Mouse (Mus musculus): Measurements from ENCODE around the gene Slc2a13.

Slc2a13 gene

DNA sequence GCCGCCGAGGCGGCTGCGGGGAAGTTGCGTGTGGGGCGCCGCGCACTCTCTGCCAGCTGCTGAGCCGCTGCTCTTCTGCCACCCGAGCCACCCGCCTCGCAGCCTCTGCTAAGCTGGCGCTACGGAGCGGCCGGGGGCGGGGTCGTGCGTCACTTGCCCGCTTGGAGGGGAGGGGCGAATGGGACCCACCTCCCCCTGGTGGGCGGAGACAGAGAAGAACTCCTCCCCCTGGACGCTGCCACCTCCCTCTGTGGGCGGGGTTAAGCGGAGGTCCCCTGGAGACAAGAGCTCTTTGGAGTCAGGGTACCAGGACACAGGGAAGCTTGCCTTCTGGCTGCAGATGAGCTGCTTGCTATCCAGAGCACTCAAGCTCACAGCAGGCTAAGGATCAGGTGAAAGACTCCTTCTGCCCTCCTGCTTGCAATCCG lies at the start of gene Slc2a13:
Slc2a13 (minus strand) TSS at position 151 of the 428 bp plus-strand sequence.
- DNase-seq, result peak; percentile 91 to 92

DNA sequence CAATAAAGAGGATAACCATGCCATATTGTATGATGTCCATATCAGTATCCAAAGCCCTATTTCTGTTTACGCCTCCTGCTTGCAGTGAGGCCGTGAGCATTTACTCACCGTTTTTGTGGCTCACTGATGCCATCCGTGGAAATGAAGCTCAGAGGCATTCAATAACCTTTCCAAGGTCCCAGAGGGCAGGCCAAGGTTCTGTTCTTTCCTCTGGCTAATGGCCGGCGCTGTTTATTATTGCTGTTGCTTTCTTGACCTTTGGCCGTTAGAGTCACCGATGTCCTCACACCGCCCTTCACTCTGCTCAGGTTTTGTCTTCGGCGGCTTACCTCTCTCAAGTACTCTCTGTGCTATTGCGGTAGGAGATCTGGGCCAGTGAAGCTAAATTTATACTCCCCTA lies 43.0 kb upstream of the Slc2a13 start:
- no peak for DNase-seq

DNA sequence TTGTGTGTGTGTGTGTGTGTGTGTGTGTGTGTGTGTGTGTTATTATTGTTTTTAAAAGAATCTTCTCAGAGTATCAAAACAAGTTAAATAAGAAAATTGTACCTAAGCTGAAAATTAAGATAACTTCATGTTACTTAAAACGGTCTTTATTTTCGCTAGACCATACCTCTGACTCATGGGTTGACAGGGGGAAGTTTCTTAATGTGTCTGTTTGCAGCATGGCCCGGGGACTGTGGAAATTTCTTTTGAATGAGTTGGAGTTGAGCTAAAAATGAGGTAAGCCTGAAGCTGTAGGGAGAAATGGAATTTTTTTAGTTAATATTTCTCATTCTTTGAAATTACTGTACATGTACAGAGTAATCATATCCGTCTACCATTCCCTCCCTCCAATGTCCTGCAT lies 42.5 kb upstream of the Slc2a13 start:
- no peak for DNase-seq

DNA sequence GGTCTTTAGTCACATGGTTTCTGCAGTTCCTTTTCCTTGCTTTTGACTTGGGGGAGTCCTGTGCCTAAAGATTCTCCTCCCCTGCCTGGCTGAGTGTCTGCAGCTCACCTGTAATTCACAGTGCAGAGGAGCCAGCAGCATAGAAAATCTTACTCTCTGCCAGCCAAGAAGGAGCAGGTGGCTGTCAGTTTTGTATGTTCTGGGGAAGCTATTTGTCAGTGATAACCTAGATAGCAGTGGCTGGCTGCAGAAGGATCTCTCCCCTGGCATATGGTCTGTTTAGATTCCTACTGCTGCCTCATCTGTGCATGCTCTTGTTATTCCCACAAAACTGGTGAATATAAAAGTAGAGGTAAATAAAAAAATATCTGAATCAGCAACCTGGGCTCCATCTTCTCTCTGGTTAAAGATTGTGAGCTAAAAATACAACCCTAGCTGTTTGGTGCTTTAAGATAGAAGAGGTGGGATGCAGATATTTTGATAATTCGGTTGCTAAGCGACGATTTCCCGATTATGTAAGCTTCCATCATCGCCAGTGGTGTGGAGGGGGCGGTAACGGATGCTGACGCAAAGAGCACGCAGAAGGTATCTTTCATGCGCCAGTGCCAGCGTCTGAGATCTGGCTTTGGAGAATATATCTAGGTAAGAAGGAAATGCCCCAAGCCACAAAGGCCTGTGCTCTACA lies 41.1 kb upstream of the Slc2a13 start:
- peak; percentile 78 to 79 for DNase-seq

DNA sequence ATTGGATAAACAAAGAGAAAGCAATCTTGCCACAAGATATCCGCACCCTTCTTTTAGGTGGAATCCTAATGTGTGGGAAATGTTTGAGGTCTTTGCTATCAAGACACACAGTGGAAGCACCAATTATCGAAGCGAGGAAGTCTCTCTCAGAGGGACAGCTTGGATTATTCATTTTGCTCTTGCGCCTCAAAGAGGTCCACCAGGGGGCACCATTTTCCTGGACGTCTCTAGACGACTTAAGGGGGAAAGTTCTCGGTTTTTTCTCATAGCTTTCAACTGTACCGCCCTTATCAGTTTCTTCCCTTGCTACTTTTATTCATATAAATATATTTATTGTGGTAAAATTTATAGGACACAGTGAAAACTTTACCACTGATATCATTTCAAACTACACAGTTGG lies 36.7 kb upstream of the Slc2a13 start:
- DNase-seq, result peak; percentile 85 to 93

DNA sequence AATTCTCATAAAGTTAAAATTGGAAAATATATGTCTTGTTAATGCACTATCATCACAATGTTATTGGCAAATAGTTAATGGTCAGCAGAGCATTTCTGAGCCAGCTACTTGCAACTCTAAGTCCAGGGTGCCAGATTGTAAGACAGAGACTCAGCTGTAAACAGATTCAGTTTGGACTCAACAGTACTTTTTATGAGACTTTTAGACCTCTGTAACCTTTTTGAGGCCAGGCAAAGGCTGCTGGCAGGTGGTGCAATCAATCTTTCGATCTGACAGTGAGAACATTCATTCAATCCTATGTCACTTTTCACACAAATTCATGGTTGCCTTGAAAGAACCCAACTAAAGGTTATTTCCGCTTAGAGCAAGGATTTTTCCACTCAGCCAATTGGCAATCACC lies 35.8 kb upstream of the Slc2a13 start:
- no peak for DNase-seq

DNA sequence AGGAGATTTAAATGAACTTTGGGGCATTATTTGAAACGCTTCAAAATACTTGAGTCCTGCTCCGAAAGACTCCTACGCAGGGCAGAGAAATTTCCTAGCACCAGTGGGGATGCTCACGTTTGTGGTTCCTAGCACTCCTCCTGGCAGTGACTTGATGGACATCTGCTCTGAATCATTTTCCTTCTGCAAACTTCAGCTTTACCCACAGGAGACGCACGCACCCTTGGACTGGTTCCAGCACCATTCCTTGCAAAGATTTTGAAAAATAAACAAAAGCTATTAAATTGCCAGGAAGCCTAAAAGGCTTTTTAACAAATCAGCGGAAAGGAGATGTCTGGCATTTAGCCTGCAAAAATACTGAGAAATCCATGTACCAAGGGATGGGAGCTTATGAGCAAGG lies 28.1 kb upstream of the Slc2a13 start:
- DNase-seq, result no peak

DNA sequence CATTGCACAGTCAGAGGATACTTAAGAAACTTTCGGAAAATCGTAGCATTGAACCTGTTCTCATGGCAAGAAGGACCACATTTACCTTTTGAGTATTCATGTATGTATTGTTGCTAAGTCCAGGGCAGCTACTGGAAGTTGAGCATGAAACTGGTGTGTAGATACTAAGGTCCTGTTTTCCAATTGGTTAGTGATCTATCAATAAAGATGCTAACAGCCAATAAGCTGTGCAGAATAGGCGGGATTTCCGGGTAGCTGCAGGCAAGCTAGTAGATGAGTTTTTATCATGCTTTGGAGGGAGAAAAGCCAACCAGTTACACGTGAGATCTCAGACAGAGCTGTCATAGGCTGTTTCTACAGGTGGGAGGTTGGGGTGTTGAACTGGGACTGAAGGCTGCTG lies 24.2 kb upstream of the Slc2a13 start:
- DNase-seq, result no peak

DNA sequence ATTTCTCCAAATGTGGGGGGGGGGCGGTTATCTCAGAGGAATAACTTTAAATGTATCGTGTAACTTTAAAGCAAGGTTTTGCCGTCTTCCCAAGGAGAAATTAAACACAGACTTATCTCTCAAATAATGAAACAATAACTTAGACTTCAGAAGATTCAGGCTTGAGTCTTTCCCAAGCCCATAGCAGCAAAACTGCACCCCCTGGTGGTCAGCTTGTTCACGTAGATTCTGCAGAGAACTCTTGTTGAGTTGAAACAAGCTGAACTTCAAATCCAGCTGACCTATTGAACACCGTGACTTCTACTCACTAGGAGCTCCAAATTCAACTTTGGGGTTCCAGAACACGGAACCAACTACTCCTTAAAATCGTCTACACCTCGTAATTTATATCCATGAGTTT lies 1.4 kb upstream of the Slc2a13 start:
- DNase-seq, result peak; percentile 93 to 95

DNA sequence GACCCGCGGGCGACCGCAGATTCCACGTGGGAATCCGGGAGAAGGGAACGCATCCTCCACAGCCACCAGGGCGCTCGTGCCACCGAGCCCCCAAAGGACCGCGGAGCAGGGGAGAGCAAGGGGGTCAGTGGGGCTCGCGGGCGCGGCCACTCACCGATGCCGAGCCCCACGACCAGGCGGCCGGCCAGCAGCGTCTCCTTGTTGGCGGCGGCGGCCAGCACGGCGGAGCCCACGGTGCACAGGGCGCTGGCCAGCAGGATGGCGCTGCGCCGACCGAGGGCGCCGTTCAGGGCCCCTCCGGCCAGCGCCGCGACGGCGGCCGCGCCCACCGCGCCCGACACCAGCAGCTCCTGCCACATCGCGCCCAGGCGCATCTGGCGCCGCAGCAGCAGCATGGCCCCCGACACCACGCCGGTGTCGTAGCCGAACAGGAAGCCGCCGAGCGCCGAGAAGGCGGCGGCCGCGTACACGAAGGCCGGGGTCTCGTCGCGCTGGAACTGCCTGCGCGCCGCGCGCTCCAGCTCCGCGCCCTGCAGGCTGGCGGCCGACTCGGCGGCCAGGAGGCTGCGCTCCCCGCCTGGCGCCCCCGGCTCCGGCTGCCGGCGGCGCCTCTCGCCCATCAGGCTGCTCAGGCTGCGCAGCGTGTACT lies 516 bp downstream of the Slc2a13 start:
- DNase-seq, result peak; percentile 62 to 70

DNA sequence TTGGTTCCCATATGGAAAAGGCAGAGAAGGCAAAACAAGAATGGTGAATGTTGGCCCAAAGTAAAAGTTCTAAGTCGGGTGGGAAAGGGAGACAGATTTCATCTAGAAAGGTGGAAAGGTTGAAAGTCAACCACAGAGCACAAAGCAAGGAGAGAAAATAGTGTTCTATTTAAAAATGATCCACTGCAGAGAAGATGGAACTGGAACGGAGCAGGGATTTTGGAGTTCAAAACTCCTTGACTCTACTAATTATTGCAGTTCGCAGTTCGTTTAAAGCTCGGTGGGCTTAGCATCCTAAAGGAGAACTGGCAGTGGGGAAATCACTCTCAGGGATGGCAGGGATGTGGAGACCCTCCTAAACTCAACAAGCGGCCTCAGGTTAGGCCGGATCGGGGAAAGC lies 1.1 kb downstream of the Slc2a13 start:
- DNase-seq, result no peak

DNA sequence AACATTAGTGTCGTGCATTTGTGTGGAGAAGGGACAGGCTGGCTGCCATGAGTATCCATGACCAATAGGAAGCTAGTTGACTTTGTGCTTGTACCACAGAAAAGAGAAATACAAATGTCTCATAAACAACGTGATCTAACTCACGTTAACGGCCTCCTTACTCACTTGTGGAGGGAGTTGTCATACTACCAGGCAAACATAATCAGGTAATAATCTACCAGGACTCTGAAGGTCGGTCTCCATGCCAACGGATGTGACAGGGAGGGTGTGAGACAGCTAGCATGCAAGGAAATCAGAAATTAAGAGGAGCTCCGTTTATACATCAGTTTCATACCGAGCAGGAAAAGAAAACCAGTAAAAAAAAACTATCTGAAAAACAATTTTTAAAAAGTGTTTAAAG lies 6.3 kb downstream of the Slc2a13 start:
- no peak for DNase-seq

DNA sequence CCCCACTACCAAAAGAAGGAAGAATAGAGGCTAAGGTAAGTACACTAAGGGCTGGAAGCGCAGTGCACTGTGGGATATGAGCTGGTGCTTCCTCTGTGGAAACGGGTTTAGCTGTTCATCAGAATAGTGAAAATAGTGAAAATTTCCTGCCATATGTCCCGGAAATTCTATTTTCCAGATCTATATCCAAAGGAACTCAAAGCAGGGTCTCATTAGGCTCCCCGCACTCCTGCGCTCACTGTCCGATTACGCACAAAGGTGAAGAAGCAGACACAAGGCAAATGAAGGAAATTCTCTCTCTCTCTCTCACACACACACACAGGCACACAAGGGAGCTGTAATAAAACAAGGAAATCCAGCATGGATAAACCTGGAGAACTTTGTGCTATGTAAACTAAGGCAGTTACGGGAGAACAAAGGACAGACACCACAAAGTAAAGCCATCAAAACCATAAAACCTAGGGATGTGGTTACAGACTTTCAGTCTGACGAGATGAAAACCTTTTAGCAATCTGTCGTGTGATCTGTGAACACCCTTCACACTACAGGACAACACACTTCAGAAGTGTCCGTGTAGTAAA lies 7.9 kb downstream of the Slc2a13 start:
- DNase-seq, result no peak

DNA sequence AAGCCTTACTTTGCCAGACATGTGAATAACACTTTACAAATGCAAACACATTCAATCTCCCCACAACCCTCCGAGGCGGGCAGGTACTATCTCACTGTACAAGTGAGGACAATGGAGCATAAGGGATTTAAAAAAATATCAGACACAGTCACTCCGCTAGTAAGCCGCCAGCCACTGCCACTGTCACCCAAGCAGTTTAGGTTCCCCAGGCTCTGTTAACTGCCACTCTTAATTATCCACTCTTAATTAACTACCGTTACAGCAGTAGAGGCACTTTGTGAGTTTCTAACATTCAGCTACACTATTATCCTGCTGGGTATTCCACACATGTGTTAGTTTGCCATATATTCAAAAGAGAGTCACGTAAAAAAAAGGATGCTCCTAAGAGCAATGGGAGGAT lies 11.3 kb downstream of the Slc2a13 start:
- DNase-seq, result no peak

DNA sequence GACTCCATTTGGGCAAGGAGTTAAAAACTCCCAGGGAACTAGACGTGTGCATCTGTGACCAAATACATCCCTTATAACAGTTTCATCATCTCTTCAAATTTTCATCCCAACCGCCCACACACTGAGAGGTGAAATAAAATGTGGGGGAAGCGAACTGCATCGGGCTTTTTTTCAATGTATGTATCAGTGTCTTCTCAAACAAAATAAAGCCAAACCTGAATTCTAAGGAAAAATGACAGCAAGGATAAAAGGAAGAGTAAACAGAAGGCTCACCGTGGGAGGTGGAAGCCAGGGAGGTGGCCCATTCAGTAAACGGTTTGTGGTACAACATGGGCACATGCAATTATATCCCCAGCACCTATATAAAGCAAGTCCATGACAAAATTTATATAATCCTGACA lies 17.7 kb downstream of the Slc2a13 start:
- DNase-seq, result peak; percentile 21 to 39

DNA sequence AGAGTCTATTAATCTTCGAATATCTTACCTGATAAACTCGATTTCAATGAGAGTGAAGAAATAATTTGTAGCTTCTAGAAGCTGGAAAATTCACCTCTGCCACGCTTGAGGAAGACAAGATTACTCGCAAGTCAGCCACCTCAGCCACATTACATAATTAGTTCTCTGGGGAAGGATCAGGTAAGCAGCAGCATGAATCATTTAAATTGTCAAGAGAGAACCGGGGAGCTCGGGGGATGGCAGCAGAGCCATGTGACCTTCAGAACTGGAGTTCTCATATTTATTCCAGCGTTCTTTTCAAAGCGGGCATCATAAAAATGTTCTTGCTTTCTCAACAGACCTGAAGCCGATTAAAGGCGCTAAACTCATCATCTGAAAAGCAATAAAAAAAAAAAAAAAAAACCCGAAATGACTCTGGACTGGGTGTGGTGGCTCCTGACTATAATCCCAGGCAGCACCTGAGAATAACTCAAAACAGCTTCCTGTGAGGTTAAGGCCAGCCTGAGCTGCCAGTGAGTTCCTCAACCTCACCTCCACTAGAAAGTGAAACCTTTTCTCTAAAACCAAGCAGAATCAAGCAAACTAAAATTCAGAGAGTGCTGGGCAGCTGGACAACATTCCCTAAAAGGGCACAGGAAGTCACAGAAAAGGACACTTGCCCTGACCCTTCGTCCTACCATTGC lies 24.3 kb downstream of the Slc2a13 start:
- DNase-seq, result no peak

DNA sequence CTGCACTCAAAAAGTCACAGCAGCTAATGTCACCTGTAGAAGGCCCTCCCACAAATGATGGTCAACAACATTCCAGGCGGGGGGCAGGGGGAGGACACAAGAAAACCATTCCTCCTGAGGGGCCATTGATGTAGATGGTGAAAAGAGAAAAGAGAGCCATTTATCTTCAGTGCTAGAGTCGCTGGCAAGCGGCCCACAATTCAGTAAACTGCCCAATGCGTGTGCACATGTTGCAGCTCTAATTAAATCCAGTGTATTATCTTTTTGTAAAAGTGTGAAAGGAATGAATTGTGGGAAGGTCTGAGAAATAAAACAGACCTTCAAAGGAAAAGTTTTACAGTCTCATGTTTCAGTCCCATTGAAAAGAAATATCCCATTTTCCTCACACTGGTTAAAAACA lies 28.5 kb downstream of the Slc2a13 start:
- no peak for DNase-seq

DNA sequence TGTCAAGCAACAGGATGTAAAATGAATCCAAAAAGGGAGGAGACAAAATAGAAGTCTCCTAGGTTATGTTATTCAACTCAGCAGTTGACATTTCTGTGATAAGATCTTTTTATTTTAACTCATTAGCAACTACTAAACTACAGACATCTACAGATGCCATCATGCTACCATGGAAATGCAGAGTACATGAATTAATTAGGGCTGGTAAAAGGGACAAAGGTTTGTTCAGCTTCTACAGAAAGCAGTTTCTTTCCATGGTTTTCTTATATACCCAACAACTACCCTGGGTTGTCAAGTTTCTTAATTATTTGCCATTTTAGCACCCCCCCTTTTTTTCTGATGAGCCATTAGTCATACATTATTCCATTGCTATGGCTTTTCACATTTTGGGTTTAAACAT lies 34.6 kb downstream of the Slc2a13 start:
- DNase-seq, result no peak

DNA sequence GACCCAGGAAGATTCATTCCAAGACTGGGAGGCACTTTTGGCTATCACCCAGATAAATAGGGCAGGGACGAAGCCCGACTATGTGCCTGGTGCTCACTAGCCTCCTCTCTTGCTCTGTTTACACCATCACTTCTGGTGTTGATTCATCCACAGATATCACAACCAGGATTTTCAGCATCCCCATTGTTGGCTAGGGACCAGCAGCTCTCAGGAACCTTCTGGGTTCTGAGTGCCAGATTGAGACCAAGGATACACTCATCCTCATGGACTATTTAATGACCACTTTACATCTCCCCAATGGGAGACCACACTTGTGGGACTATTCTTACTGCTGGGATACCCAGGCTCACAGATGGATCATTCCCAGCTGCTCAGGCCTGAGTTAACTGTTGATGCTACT lies 46.2 kb downstream of the Slc2a13 start:
- DNase-seq, result peak; percentile 43 to 46

DNA sequence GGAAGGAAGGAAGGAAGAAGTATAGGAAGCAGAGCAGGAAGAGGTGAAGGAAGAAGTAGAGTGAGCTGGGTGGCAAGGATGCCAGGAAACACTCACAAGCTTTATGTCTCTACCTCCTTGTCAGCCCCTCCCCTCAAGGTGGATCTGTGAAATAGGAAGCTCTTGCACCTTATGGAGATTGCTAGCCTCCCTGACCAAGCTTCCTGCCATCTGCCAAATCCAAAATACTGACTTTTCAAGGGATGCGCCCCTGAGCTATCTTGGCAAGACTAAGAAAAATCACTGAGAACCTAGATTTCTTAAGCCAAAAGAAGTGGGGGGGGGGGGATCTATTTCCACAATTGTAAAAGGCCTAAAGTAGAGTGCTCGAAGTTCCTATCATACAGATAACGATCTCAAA lies 46.9 kb downstream of the Slc2a13 start:
- peak in 1 of 2 experiments; percentile 14 for DNase-seq

DNA sequence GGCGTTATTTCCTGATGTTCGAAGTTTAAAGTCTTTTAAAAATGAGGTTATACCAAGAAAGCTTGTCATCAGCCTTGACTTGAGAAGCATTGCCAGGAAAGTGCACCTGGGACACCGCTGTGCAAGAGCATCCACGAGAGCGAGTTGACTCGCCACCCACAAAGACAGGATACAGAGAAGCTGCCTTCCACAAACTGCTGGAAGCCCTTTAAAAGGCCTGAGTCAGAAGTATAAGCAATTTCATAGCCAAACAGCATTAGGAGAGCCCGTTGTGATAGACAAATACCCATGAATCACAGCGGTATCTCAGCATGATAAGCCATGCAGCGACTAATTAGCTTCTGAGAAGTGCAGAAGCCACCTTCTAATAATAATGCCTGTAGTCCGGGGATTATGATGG lies 48.6 kb downstream of the Slc2a13 start:
- DNase-seq, result peak in 1 of 2 experiments; percentile 11

DNA sequence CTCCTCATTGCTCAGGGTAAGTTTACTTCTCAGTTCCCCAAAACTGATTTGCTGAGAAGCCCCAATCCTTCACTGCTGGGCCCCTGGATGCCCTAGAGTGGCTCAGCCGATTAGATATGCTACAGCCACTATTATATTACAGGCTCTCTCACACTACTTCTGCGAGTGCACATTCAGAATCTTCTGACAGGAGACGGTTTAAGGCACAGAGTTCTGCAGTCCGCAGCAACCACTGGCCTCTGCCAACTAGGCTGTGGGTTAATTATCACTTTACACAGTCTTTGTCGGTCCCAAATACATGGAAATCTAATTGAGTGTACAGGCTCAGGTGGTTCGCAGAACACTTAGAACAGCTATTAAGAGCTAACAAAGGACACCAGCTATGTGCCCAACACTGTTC lies 69.8 kb downstream of the Slc2a13 start:
- DNase-seq, result no peak

DNA sequence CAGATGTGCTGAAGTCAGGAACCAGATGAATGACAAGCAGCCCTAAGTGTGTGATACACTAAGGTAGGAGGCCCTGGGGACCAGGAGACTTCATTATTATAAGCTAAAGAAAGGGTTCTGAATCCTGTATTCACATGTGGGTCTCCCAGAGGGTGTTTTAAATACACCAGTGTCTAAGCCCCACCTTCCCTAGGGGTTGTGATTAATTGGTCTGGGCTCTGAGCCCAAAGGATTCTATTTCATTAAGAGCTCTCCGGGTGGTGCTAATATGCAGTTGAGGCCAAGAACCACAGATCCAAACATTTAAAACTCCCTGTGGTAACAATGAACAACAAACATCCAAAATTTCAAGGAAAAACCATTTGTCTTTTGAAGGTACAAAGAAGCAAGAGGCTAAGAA lies 70.4 kb downstream of the Slc2a13 start:
- DNase-seq, result no peak

DNA sequence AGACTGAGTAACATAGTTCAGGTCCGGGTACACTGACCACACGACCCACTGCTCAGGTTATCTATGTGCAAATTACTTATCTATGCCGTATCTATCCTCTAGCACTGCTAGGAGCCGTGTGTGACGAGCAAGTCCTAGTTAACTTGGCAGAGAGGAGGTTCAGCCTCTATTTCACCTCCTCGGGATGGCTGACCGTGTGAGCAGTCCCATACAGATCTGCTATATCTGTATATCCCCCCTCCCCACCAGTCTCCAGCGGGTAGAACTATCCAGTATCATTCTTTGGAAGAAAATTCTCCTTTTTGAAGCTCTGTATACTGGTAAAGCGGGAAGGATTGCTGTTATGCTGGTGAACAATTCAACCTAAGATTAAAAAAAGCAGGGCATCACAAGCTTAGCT lies 70.8 kb downstream of the Slc2a13 start:
- DNase-seq, result no peak

Measured in cerebellum, postnatal 14 days (tissue).